Mouse (Mus musculus): ENCODE data around the gene Alox12.

DNA sequence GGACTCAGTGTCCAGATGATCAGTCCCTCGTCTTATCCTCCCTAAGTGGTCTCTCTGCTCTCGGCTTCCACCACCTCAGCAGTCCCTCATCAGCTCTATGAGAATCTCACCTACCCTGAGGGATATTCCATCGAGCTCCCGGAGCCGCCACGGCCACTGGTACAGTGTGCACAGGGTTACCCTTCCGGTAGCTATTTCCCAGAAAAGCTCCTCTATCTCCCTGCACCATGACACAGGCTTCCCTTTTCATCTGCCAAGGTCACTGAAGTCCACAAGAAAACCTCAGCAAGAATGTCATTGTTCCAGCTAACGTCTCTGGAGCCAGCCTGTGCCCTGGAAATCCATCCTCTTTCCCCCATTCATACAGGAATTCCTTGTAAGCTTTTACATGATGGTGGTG, 3.3 kb downstream of the Alox12 start:
- TF ChIP-seq GATA1 (IDR thresholded peaks at IDR 0.05; ENCODE audit: borderline replicate concordance, low read length), result no peak
- no peak for TF ChIP-seq FLI1 (IDR thresholded peaks at IDR 0.05; ENCODE audit: low read length)
